Mouse (Mus musculus) heart, postnatal 0 days (tissue): ENCODE results near the gene Ctsw. TPM values are rescaled to one million over a fixed set of nuclear protein-coding genes. Genes with fewer than 3 reads are reported as not detected.

Experiments
- ATAC-seq: fragments of 200-750 bp; cut with Nextera tagmentation; 2 replicates; pipeline ENCODE4 v1.8.0; 2017; ENCODE audit warnings: low read depth, moderate number of reproducible peaks, moderate library complexity; ENCODE audit not compliant: insufficient read depth
- DNase-seq: peaks from one replicate; pipeline ENCODE4 v3.0.0-alpha.2; 2016; ENCODE audit warnings: low spot score
- H3K27ac ChIP-seq: fragments of 300-500 bp; sonication (generic); 2 replicates; pipeline ENCODE4 v1.5.1; 2014; ENCODE audit warnings: low read depth, mild to moderate bottlenecking
- H3K27me3 ChIP-seq: fragments of 300-500 bp; sonication (generic); 2 replicates; pipeline ENCODE4 v1.6.1; 2014; ENCODE audit warnings: low read length, mixed read lengths; ENCODE audit not compliant: control insufficient read depth, insufficient read depth
- H3K36me3 ChIP-seq: fragments of 300-500 bp; sonication (generic); replicated peaks from 2 replicates; pipeline ENCODE4 v1.6.1; 2014; ENCODE audit warnings: low read length, mixed read lengths; ENCODE audit not compliant: control insufficient read depth, insufficient read depth
- H3K4me1 ChIP-seq: fragments of 300-500 bp; sonication (generic); 2 replicates; pipeline ENCODE4 v1.6.1; 2014; ENCODE audit warnings: antibody characterized with exemption; ENCODE audit not compliant: control insufficient read depth, insufficient read depth
- H3K4me2 ChIP-seq: fragments of 300-500 bp; sonication (generic); 2 replicates; pipeline ENCODE4 v1.6.1; 2014; ENCODE audit warnings: low read depth, mild to moderate bottlenecking, low read length, moderate library complexity
- H3K4me3 ChIP-seq: fragments of 300-500 bp; sonication (generic); 2 replicates; pipeline ENCODE4 v1.5.1; 2014; ENCODE audit warnings: low read depth, low read length
- H3K9ac ChIP-seq: fragments of 300-500 bp; sonication (generic); replicated peaks from 2 replicates; pipeline ENCODE4 v1.6.1; 2014; ENCODE audit warnings: low read depth, low read length, mixed read lengths
- H3K9me3 ChIP-seq: fragments of 300-500 bp; sonication (generic); replicated peaks from 2 replicates; pipeline ENCODE4 v1.6.1; 2016; ENCODE audit warnings: low read length; ENCODE audit not compliant: control insufficient read depth
- CTCF ChIP-seq: IDR thresholded peaks from 2 replicates; pipeline ENCODE4 v1.5.1; 2016; ENCODE audit warnings: antibody characterized with exemption, control low read depth, low read depth
- EP300 ChIP-seq: IDR thresholded peaks from 2 replicates; pipeline ENCODE4 v1.6.1; 2016; ENCODE audit warnings: antibody characterized with exemption, low read depth
- whole genome bisulfite sequencing: fragments of 180-500 bp; shearing (Covaris S2); extraction: QIAGEN DNeasy Blood & Tissue Kit; methylation state at CpG from one replicate; pipeline ENCODE4 v1.1.7; 2014; 5-methylcytosine and 5-hydroxymethylcytosine counted together
- polyA plus RNA-seq: library from polyadenylated mRNA; unstranded; fragments of >200 nt; fragmentation: Nextera tagmentation; extraction: Ambion mirVana; gene quantifications from 2 replicates; pipeline ENCODE4 v1.2.1, GENCODE M21; 2015
- total RNA-seq: library from RNA; depleted of rRNA; stranded (reverse); fragments of >200 nt; gene quantifications from 2 replicates; pipeline ENCODE4 v1.2.3, GENCODE M21; 2014; ENCODE audit warnings: low replicate concordance

Ctsw gene
- total and polyA plus RNA-seq, 2 experiments from 2014 or later = 0.42 TPM; not detected in 1

GRCm38 (mm10) chr19:5423561-5423960, 44.7 kb downstream of the Ctsw start:
- Histone ChIP-seq H3K9ac (peak overlapping the region; percentile 73), H3K36me3 (peaks cover 46% of the 10 kb centered on the region), H3K9me3 (no peaks in the 10 kb centered on the region), H3K27ac (peak overlapping the region; percentile 91), H3K4me2 (peak overlapping the region; percentile 80), H3K27me3 (no peaks in the 10 kb centered on the region), H3K4me3 (peak overlapping the region; percentile 61), H3K4me1 (peaks cover 15% of the 10 kb centered on the region)
- DNase-seq (no peak), ATAC-seq (no peak)
- TF ChIP-seq CTCF = no peak
- TF ChIP-seq EP300 = no peak
- 69% methylated on average over 12 of the region's 12 CpGs for WGBS

GRCm38 (mm10) chr19:5422895-5423443, 45.3 kb downstream of the Ctsw start:
- Histone ChIP-seq H3K4me3 (0 out of 2 replicates have a peak overlapping the region, but pooled peaks have one; percentile 61), H3K9me3 (no peaks in the 10 kb centered on the region), H3K4me2 (peak overlapping the region; percentile 80; the same call in 1 of the 2 replicates), H3K36me3 (peaks cover 51% of the 10 kb centered on the region), H3K9ac (no peak overlapping the region), H3K27ac (no peak overlapping the region), H3K4me1 (peaks cover 15% of the 10 kb centered on the region), H3K27me3 (no peaks in the 10 kb centered on the region)
- TF ChIP-seq CTCF (no peak), EP300 (no peak)
- DNase-seq (no peak), ATAC-seq (no peak)
- WGBS = 78% methylated on average over 9 of the region's 9 CpGs

- no peak for ATAC-seq
- Histone ChIP-seq H3K9me3 (no peaks in the 10 kb centered on the region), H3K4me3 (no peak overlapping the region), H3K4me1 (peaks cover 15% of the 10 kb centered on the region), H3K27ac (peak overlapping the region; percentile 18; the same call in 1 of the 2 replicates), H3K27me3 (no peaks in the 10 kb centered on the region), H3K4me2 (no peak overlapping the region), H3K9ac (no peak overlapping the region), H3K36me3 (peaks cover 57% of the 10 kb centered on the region)
- 82% methylated on average over 10 of the region's 10 CpGs for WGBS
- DNase-seq = no peak
- TF ChIP-seq CTCF (no peak), EP300 (no peak)
Measured at GRCm38 (mm10) chr19:5422267-5422666, 46.0 kb downstream of the Ctsw start.

GRCm38 (mm10) chr19:5421784-5422183, 46.5 kb downstream of the Ctsw start:
- Histone ChIP-seq H3K9ac (no peak overlapping the region), H3K9me3 (no peaks in the 10 kb centered on the region), H3K27ac (no peak overlapping the region), H3K4me3 (no peak overlapping the region), H3K4me1 (peaks cover 15% of the 10 kb centered on the region), H3K36me3 (peaks cover 54% of the 10 kb centered on the region), H3K4me2 (no peak overlapping the region), H3K27me3 (no peaks in the 10 kb centered on the region)
- 79% methylated on average over 5 of the region's 5 CpGs for WGBS
- ATAC-seq = no peak
- no peak for DNase-seq
- TF ChIP-seq EP300 (no peak), CTCF (no peak)

- Histone ChIP-seq H3K4me2 (no peak overlapping the region), H3K27me3 (no peaks in the 10 kb centered on the region), H3K9me3 (no peaks in the 10 kb centered on the region), H3K4me3 (no peak overlapping the region), H3K27ac (no peak overlapping the region), H3K9ac (no peak overlapping the region), H3K36me3 (peaks cover 46% of the 10 kb centered on the region), H3K4me1 (0 out of 2 replicates have a peak, but pooled peaks cover 8% of the 10 kb centered on the region)
- no peak for DNase-seq
- WGBS = 86% methylated on average over 6 of the region's 6 CpGs
- TF ChIP-seq CTCF (no peak), EP300 (no peak)
- ATAC-seq = no peak
Measured at GRCm38 (mm10) chr19:5420579-5420978, 47.7 kb downstream of the Ctsw start.

GRCm38 (mm10) chr19:5419630-5420029, 48.7 kb downstream of the Ctsw start:
- no peak for ATAC-seq
- no peak overlapping the region for H3K4me3 ChIP-seq
- no peaks in the 10 kb centered on the region for H3K9me3 ChIP-seq
- H3K9ac ChIP-seq = no peak overlapping the region
- 85% methylated on average over 9 of the region's 9 CpGs for WGBS
- H3K27ac ChIP-seq = no peak overlapping the region
- H3K4me2 ChIP-seq = no peak overlapping the region
- peaks cover 46% of the 10 kb centered on the region for H3K36me3 ChIP-seq
- DNase-seq = no peak
- no peak for TF ChIP-seq CTCF
- no peak for TF ChIP-seq EP300
- H3K4me1 ChIP-seq = 0 out of 2 replicates have a peak, but pooled peaks cover 9% of the 10 kb centered on the region
- no peaks in the 10 kb centered on the region for H3K27me3 ChIP-seq
